Mouse (Mus musculus) thymus, postnatal 4 days (tissue): Measurements from ENCODE around the gene Snx17.

Experiments used
- DNase-seq: peaks from one replicate; pipeline ENCODE4 v3.0.0; 2021

The Snx17 gene

DNA sequence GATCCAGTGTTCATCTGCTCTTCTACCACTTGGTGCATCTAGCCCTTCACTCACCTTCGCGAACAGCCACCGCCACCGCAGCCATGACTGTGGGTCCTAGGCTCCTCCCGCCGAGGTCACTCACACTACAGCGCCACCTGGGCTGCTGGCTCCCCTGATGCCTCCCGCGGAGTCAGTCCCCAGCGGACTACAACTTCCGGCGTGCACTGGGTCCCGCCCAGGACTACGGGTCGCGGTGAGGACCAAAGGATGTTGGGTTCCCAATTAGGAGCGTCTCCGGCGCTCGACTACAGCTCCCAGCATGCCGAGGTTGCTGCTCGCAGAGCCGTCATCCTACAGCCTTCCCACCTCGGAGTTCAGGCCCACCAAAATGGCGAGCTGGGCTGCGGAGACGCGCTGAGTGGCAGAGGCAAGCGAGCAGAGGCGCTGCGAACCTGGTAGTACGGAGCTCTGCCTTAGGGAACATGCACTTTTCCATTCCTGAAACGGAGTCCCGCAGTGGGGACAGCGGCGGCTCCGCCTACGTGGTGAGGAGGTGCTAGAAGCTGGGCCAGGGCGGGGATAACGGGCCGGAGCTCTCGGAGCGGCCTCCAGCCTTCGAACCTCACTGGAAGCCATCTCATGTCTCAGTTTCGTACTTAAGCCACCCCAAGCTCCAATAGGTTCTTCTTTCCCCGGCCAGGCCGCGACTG lies at the start of gene Snx17, which contains the start of gene Eif2b4:
TSS of gene Snx17 (plus strand) at position 289 of the 692 bp plus-strand sequence.
TSS of gene Eif2b4 (minus strand) at position 492 of the 692 bp plus-strand sequence.
- peak; percentile 99 for DNase-seq

DNA sequence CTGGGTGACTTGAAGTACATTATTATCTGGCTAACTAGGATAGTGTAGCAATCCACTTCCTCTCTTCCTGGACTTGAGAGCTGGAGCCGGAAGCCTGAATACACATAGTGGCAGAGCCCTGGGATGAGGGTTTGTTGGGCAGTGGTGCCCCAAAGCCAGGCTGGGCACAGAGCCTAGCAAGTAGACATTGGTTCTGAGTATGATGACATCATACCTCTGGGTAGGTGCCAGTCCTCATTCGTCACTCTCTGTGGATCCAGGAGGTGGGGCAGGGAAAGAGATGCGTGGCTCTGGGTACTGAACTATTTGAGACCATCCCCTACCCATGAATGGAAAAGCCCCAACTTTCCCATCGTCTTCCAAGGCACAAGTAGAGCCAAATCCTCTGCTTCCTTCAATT lies 43.2 kb upstream of the Snx17 start:
- no peak for DNase-seq

DNA sequence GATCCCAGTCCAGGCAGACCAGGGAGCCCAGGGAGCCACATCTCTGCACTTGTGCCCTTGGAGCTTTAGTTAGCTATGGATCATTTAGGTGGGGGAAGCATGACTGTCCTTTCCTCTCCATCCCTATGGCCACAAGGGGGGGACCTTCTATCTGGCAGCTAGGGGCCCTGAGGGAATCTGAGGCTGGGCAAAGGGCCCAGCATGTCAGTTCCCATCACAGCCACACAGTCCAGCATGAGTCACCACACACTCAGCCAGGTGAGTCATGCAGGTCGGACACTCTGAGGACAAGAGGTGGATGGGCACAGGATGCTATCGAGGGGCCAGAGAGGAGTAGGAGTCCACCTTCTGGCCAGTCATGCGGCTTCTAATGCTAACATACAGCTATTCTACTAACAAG lies 41.3 kb upstream of the Snx17 start:
- DNase-seq: no peak

- DNase-seq: no peak
Observed at GRCm38 (mm10) chr5:31153516-31154151, 39.4 kb upstream of the Snx17 start.

GRCm38 (mm10) chr5:31154152-31154553 lies 38.9 kb upstream of the Snx17 start, which contains the start of gene Mpv17:
Gene Mpv17 (minus strand): TSS chr5:31154251.
- peak; percentile 77 for DNase-seq

DNA sequence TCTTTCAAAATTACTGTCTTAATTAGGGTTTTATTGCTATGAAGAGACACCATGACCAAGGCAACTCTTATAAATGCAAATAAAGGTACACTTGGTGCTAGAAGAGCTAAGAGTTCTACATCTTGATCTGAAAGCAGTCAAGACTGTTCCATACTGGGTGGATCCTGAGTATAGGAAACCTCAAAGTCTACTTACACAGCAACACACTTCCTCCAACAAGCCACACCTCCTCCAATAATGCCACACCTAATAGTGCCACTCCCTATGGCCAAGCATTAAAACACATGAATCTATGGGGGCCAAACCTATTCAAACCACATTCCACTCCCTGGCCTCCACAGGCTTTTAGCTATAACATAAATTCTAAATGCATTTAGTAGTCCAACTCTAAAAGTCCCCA lies 30.6 kb upstream of the Snx17 start:
- no peak for DNase-seq

GRCm38 (mm10) chr5:31164878-31165277 lies 28.1 kb upstream of the Snx17 start:
- no peak for DNase-seq

- no peak for DNase-seq
Observed at GRCm38 (mm10) chr5:31168630-31169029, 24.4 kb upstream of the Snx17 start.

- no peak for DNase-seq
Observed at GRCm38 (mm10) chr5:31179301-31179765, 13.7 kb upstream of the Snx17 start.

DNA sequence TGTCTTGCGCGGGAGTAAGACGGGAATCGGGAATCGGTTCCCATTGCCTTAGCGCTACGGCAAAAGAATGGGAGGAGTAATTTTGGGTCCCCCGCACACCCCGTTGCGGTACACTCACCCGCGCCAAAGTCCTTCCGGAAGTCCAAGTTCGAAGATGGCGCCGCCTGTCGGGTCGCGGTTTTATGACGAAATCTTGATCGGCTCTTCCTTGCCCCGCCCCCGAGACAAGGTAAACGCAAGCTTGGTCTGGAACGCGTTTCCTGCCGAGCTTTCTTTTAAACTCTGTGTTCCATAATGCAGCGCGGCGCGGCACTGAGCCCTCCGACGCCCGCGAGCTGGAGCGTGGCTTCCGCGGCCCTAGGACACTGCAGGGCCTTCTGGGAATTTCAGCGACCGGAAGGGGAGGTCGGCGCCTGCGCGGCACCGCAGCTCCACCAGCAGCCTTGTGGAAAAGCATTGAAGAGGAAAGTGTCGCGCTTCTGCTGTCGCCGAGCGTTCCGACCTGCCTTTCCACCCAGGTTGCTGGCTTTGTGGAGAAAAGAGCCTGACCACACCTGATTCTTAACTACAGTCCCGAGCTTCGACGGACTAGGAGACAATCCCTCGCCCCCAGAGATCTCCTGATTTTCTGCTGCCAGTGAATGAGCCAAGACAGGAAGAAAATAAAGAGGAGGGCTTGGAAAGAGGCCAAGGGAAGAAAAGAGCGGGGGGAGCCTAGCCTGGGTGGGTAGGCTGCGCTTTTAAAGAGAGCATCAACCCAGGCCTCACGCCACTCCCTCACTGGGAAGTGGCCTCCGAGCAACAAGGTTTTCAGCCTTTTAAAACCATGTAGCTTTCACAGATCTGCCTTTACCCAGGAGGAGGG lies 13.0 kb upstream of the Snx17 start, which contains the start of the genes Gm29609 and Gtf3c2:
TSS of gene Gm29609 (minus strand) at position 146 of the 865 bp plus-strand sequence.
TSS of gene Gtf3c2 (minus strand) at position 379 of the 865 bp plus-strand sequence.
- peak; percentile 98 for DNase-seq

DNA sequence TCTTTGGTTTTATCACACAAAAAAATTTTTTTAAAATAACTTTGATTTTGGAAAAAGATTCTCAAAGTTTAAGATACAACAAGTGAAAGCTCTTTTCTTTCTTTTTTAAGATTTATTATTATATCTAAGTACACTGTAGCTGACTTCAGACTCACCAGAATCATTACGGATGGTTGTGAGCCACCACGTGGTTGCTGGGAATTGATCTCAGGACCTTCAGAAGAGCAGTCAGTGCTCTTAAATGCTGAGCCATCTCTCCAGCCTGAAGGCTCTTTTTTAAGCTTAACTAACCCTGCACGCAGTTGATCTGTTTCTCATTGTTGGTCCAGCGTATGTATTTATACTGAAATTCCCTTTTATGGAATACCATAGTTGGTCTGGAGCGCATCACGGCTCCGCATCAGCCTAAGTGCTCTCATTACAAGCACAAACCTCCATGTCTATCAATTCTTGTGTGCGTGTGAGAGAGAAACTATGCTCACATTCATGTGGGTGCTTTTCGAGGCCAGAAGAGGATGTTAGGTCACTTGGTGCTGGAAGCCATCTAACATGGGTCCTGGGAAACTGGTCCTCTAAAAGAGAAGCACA lies 11.8 kb upstream of the Snx17 start:
- no peak for DNase-seq

- DNase-seq: no peak
Observed at GRCm38 (mm10) chr5:31183678-31184077, 9.3 kb upstream of the Snx17 start.

DNA sequence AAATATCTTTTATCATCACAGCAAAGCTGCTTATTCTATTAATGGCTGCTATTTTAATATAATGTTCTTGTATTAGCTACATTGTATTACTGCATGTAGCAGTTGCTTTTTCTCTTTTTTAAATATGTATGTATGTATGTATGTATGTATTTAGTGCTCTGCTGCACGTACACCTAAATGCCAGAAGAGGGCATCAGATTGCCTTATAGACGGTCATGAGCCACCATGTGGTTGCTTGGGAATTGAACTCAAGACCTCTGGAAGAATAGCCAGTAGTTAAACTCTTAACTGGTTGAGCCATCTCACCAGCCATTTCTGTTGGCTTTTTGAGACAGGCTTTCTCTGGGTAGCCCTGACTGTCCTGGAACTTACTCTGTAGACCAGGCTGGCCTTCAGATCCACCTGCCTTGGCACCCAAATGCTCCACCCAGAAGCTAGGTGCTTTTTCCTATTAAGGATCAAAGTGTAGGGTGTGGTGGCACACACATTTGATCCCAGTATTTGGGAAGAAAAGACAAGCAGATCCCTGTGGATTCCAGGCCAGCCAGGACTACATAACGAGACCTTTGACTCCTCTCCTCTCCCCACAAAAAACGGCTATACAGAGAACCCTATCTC lies 4.7 kb upstream of the Snx17 start:
- no peak for DNase-seq

DNA sequence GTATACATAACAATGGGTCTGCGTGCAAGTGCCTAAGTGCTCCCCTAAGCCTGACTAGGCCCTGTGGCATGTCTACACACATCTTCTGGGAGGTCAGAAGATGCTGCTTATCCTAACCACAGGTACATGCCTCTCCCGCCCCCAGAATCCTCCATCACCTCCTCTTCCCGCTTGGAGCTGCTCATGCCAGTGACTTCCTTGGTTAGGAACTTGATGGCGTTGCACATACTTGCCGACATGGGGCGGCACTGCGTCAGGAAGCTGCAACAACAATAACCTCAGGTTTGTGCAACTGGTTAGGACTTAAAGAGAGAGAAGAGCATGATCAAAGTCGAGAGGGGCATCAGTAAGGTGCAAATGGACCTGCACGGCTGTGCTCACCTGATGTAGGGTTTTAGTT lies 2.8 kb upstream of the Snx17 start:
- no peak for DNase-seq

DNA sequence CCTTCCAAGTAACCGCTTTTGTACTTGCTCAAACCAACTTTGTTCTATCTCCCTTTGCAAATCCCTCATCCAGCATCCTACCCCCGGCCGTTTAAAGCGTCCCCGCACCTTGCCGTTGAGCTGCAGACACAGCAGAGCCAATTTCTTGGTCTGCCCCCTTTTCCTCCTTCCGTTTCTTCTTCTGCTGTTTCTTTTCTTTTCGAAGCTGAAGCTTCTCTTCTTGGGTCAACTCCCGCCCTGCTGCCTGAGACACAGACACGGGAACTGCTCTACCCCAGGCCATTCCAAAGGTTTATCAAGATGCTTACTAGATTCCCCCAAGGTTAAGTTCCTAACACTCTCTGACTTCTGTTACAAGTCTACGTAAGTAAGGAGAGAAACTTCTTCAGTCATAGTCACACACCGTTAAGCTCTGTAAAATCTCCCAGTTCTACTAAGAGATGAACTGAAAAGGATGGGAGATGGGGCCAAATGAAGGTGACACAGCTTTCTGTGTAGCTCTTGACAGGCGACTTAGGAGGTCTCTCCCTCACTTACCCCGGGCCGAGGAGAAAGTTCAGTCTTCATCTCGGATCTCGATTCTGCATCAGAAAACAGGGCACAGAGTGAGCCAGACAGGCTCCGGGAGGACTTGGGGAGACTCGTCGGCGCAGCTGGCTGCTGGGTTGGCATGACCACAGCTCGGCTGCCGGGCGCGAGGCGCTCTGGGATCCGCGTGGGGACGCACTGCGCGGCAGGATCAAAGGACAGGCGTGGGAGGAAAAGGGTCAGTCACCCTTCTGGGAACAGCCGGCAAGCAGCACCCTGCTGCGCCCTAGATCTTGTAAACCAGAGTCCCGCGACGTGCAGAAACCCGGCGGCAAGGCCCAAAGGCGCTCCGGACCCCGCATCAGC lies 735 bp upstream of the Snx17 start:
- no peak for DNase-seq

DNA sequence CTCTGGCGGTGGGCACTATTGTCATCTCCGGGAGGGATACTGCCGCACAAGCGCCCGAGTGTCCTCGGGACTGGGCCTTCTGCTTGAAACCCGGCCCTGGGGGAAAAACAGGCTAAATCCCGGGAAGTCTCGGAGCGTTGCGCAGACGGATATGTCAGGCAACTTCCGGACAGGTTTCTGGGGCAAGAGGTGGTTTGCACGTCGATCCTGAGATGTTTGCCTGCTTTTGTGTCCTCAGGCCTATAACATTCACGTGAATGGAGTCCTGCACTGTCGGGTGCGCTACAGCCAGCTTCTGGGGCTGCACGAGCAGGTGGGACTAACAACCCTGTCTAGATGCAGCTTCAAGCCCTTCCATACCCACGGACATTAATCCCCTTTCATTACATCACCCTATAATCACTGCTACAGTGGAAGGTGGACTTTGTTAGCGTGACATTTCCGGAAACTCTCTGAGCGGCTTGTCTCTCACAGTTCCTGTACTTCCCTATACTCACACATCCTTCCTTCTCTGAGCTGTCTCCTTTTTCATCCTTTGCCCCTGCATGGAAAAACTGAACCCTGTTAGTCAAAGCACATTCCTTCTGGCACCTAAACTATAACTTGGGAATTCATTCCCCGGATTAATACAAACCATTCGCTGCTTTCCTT lies 729 bp downstream of the Snx17 start:
- DNase-seq: no peak

GRCm38 (mm10) chr5:31194486-31195485 lies 1.8 kb downstream of the Snx17 start:
- DNase-seq: no peak

GRCm38 (mm10) chr5:31195671-31196070 lies 2.6 kb downstream of the Snx17 start:
- DNase-seq: no peak

- no peak for DNase-seq
Observed at GRCm38 (mm10) chr5:31196207-31196606, 3.2 kb downstream of the Snx17 start.
